Mouse (Mus musculus): ENCODE measurements around the gene Rer1.
"Not testable (repeated sequence)": the region's sequence is repeated elsewhere in the genome, so short reads cannot be mapped to it uniquely, and the experiment has no call there.

The Rer1 gene

DNA sequence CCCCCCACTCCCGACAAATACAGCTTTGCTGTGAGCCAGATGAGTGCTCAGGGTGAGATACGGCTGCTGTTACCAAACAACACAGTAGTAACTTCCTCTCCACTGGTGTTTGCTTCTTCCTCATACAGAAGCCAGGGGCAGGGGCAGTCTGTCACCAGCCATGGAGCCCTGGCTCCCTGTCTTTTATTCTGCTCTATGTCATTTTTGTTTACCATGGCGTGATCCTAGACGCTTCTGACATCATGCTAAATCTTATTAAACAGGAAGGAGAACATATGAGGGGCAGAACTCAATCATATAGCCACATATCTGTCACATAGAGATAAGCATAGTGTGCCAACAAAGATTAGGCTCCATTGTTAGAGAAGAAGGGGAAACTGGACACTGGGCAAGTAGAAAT lies 30.4 kb upstream of the Rer1 start:
- DNase-seq (ENCODE audit: low spot score): no peak

GRCm38 (mm10) chr4:155113766-155114410 lies 27.7 kb upstream of the Rer1 start:
- DNase-seq (ENCODE audit: low spot score): no peak

DNA sequence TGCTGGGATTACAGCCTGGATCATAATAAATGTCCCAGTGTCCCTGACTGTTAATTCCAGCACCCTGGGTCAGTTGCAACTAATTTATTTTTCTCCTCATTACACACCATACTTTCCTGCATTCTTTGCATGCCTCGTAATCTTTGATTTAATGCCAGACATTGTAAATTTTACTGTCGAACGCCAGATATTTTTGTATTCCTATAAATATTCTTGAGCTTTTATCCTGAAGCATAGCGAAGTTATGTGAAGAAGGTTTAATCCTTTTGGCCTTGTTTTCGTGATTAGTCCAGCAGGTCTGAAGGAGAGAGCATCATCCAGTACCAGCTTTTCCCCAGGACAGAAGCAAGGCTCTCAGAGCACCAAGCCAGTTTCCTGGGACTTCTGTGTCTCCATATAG lies 23.3 kb upstream of the Rer1 start:
- DNase-seq (ENCODE audit: low spot score): no peak

- DNase-seq (ENCODE audit: low spot score): no peak
Observed at GRCm38 (mm10) chr4:155107886-155108285, 21.7 kb upstream of the Rer1 start.

DNA sequence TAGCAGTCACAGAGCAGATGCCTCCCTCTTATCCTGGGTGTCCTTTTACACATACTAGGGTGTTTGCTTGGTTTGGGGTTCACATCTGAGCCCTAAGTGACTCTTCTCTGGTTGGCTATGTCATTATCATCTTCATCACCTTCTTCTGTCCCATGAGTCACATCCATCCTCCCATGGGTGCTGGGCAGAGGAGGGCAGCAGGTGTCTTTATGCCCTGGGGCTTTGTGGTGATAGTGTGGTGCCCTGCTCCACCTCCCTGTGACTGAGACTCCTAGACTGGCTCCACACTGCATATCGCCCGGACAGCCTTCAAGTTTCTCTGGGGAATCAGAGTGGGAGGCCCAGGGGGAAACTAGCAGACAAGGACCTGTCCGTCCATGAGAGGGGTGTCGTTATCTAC lies 12.4 kb upstream of the Rer1 start:
- DNase-seq (ENCODE audit: low spot score): no peak

DNA sequence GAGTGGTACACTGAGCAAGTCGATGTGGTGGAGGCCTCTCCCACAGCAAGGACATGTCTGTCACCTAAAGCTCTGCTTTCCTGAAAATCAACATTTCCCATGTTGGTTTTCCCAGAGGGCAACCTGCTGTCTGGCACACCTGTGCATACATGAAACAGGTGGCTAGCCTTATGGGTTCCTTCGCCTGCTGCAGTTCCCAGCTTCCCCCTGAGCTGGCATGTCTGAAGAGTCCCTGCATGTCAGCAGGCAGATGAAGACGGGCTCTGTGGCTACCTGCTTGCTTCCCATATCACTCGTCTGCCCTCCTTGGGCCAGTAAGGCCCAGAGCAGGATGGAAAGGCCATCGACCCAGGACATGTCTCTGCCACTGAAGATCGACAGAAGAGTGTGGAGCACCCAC lies 11.3 kb upstream of the Rer1 start:
- no peak for DNase-seq (ENCODE audit: low spot score)

- DNase-seq (ENCODE audit: low spot score): no peak
Observed at GRCm38 (mm10) chr4:155095967-155096366, 9.8 kb upstream of the Rer1 start.

- peak; percentile 96 for DNase-seq (ENCODE audit: low spot score)
Observed at GRCm38 (mm10) chr4:155095238-155095900, 9.2 kb upstream of the Rer1 start.

GRCm38 (mm10) chr4:155094565-155094964 lies 8.4 kb upstream of the Rer1 start:
- peak; percentile 81 for DNase-seq (ENCODE audit: low spot score)

GRCm38 (mm10) chr4:155093431-155094149 lies 7.4 kb upstream of the Rer1 start:
- no peak for DNase-seq (ENCODE audit: low spot score)

DNA sequence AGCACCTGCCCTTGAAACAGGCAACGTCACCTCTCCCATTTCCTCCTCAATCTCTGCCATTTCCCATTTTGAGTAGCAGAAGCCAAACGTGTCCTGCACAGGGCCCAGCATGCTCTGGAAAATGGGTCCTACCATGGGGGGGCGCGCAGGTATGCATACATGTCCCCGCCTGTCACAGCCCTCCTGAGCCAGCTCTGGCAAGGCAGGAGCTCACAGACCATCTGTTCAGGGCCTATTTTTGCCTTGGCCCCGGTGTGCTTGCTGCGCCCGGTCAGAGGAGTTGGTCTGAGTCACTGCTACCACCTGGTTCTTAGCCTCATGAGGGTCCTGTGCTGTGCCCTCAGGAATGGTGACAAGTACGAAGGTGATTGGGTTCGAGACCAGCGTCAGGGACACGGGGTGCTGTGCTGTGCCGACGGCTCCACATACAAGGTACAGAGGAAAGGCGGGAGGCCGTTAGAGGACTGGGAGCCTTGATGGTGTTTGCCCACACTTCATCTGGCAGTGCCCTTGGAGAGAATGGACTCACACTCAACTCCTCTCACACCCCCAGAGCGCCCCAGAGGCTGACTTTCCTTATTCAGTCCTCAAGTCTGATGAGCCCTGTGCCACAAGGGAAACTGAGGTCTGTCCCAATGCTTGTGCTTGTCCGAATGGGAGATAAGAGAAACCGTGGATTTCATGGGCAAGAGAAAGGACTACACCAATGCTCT lies 6.7 kb upstream of the Rer1 start:
- no peak for DNase-seq (ENCODE audit: low spot score)

DNA sequence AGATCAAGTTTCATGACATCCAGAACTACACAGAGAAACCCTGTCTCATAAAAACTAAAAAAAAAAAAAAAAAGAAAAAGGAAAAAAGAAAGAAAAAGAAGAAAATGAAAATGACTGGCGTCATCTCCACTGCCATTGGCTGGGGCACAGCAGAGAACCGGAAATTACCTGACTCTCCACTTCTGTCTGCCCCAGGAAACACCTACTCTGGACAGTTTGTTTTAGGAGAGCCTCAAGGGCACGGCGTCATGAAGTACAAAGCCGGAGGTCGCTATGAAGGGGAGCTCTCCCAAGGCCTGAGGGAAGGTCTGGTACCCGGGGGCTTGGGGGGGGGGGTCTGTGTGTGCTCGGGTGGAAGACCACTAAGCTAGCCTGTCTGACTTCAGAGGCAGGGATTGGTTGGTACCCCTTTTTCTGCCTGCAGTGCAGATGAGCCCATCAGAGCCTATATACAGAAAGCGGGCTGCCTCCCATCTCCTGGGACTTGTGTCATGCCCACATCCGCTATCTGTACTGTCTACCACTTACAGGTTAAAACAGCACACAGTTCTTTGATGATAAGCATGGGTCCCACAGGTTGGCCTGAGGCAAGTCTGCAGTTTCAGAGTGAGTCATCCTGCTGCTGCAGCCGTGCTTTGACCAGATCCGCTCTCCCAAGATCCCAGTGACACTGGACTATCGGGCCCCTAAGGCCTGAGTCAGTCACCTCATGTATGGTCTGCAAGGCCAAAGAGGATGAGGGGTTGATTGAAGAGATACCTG lies 4.7 kb upstream of the Rer1 start:
- no peak for DNase-seq (ENCODE audit: low spot score)

GRCm38 (mm10) chr4:155090147-155090546 lies 4.0 kb upstream of the Rer1 start:
- no peak for DNase-seq (ENCODE audit: low spot score)

- DNase-seq (ENCODE audit: low spot score): no peak
Observed at GRCm38 (mm10) chr4:155089241-155089640, 3.1 kb upstream of the Rer1 start.

DNA sequence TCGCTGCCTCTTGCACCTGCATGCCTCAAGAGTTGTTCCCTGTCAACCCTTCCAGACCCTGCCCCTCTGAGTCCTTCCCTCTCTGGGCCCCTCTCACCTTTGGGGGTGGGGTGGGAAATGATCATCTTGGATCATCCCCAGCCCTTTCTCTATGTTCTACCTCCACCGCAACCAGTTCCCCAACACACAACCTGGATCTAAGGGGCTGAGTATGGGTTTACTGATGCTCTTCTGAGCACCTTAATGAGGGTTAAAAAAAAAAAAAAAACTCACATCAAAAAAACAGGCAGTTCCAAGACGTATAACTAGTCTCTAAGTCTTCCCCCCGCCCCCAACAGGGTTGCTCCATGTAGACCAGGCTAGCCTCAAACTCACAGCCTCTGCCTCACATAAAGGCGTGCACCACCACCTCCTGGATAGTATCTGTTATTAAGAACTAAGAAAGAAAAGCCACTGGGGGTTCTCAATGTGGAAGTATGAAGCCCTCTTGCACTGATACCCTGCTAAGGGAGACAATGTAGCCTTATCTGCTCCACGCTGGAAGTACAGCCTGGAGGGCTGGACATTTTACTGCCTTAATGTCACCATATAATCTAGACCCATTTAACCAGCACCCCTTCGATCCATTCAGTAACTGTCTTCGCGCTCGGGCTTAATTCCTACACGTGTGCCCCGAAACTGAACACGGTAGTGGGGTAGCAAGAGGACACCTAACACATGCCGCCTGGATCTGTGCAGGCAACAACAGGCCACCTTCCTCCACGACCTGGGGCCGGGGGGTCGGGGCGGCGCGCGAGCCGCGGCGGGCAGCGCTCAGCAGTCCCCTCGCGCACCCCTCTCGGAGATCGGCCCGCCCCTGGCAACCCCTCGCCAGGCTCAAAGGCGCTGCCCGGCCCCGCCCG lies 725 bp downstream of the Rer1 start:
- DNase-seq (ENCODE audit: low spot score): no peak

DNA sequence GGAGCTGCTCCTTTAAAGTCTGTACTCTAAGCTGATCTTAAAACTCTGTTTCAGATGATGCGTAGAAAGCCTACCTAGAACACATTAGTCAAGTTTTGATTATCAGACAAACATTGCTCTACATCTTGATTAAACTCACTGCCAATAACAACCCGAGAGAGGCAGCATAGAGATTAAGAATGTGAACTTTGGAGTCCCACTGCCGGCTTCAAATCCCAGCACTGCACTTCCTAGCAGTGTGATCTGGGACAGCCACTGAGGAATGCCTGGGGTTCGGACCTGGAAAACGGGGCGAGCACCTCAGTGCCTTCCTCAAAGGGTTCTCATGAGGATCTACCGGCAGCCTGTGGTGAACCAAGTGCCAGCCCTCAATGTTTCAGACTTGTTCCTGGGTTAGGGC lies 1.8 kb downstream of the Rer1 start:
- DNase-seq (ENCODE audit: low spot score): no peak

DNA sequence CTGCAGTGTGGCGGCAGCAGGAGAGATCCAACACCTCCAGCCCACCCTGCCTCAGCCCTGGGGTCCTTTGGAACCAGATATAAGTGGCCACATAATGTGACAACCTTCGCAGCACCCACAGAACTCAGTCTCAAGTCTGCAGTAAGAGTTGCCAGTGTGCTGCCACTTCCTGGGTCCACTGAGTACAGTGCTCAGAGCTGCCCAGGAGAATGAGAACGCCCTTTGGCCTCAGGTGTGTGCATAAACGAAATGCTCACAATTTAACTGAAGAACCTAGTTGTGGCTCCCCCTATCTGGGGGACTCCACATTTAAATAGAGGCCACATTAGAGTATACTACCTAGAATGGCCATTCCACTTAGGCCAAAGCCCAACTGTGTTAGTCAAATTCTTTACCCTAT lies 2.6 kb downstream of the Rer1 start:
- no peak for DNase-seq (ENCODE audit: low spot score)

- no peak for DNase-seq (ENCODE audit: low spot score)
Observed at GRCm38 (mm10) chr4:155079666-155080065, 6.5 kb downstream of the Rer1 start.

GRCm38 (mm10) chr4:155078808-155079207 lies 7.4 kb downstream of the Rer1 start:
- DNase-seq (ENCODE audit: low spot score): not testable (repeated sequence)

DNA sequence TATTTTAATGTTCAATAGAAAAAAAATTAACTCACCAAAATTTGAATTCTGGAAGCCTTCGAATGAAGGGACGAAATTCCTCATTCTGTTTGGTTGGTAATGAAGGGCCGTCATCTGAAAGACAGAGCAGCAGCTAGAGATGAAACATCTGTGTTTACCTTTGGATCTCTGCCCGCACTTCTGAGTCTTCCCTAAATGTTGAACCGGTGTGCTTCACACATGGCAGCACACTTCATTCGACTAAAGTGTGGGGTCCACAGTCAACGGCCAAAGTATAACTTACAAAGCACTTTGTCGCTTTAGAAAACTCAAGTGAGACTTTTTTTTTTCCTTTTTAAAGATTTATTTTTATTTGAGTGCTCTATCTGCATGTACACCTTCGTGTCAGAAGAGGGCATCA lies 9.5 kb downstream of the Rer1 start:
- DNase-seq (ENCODE audit: low spot score): no peak

GRCm38 (mm10) chr4:155075813-155076212 lies 10.4 kb downstream of the Rer1 start:
- DNase-seq (ENCODE audit: low spot score): no peak
